In genomic region chr14:33362807-33363206, GRCm38 (mm10) we compare ENCODE assay signal across 13 mouse cellular contexts.
DNase-seq lines count a peak whose midpoint lies in the region; ATAC-seq lines count a peak whose summit lies in the region.
"Had no signal": no experiment of that assay in that cellular context is flagged by ENCODE, and none has a peak within 500 bp of the region (broad histone marks: within the 10 kb centered on the region; RNA-seq: fewer than 3 reads in every experiment).

No protein-coding gene starts in this region.

- H3K4me3 ChIP-seq in heart, embryonic 14.5 days (ENCODE audit: control insufficient read depth in 1 of 2, insufficient read depth in 1 of 2, low read depth in 1 of 2, low read length in 2 of 2): peak overlapping the region; percentile 5 to 9; a peak in 1 of 4 replicates
- no peak overlapping the region for H3K4me3 ChIP-seq in midbrain, embryonic 10.5 days
- no peak overlapping the region for H3K4me3 ChIP-seq in midbrain, embryonic 14.5 days (replicated peaks; ENCODE audit: low read depth, low read length)
- H3K4me3 ChIP-seq in liver, embryonic 13.5 days (replicated peaks): peak overlapping the region; percentile 25
- H3K4me3 ChIP-seq in stomach, embryonic 16.5 days (replicated peaks; ENCODE audit: low read length): no peak overlapping the region
- H3K4me3 ChIP-seq in limb, embryonic 10.5 days: no peak overlapping the region
- H3K4me3 ChIP-seq: midbrain, embryonic 12.5 days had no signal

- peak overlapping the region; percentile 56 for H3K4me2 ChIP-seq in heart, embryonic 14.5 days (ENCODE audit: low read length)
- no peak overlapping the region for H3K4me2 ChIP-seq in midbrain, embryonic 14.5 days (ENCODE audit: low read length)
- peak overlapping the region; percentile 45 for H3K4me2 ChIP-seq in liver, embryonic 13.5 days
- peak overlapping the region; percentile 33 for H3K4me2 ChIP-seq in stomach, embryonic 16.5 days (ENCODE audit: low read depth, low read length)
- H3K4me2 ChIP-seq: midbrain, embryonic 12.5 days had no signal

- H3K9me3 ChIP-seq in heart, embryonic 14.5 days (ENCODE audit: control insufficient read depth, low read length): no peaks in the 10 kb centered on the region
- no peaks in the 10 kb centered on the region for H3K9me3 ChIP-seq in midbrain, embryonic 10.5 days (replicated peaks)
- H3K9me3 ChIP-seq in midbrain, embryonic 14.5 days (ENCODE audit: control insufficient read depth, low read length): no peaks in the 10 kb centered on the region
- no peaks in the 10 kb centered on the region for H3K9me3 ChIP-seq in liver, embryonic 13.5 days (replicated peaks)
- no peaks in the 10 kb centered on the region for H3K9me3 ChIP-seq in stomach, embryonic 16.5 days (replicated peaks; ENCODE audit: control insufficient read depth, low read length)
- no peaks in the 10 kb centered on the region for H3K9me3 ChIP-seq in limb, embryonic 10.5 days (replicated peaks)
- H3K9me3 ChIP-seq: midbrain, embryonic 12.5 days had no signal

- H3K4me1 ChIP-seq in heart, embryonic 14.5 days (ENCODE audit: control insufficient read depth in 2 of 2, insufficient read depth in 2 of 2, low read length in 2 of 2): peaks cover 10 to 13% of the 10 kb centered on the region in 2 experiments
- peaks cover 33% of the 10 kb centered on the region for H3K4me1 ChIP-seq in midbrain, embryonic 10.5 days
- peaks cover 5% of the 10 kb centered on the region; the same call in 1 of the 2 replicates for H3K4me1 ChIP-seq in midbrain, embryonic 14.5 days (ENCODE audit: control insufficient read depth, insufficient read depth, low read length)
- peaks cover 16% of the 10 kb centered on the region for H3K4me1 ChIP-seq in liver, embryonic 13.5 days (replicated peaks)
- peaks cover 17% of the 10 kb centered on the region for H3K4me1 ChIP-seq in stomach, embryonic 16.5 days (ENCODE audit: control insufficient read depth, insufficient read depth, low read length)
- peaks cover 32% of the 10 kb centered on the region for H3K4me1 ChIP-seq in limb, embryonic 10.5 days

- DNase-seq in heart, postnatal 4 days: no peak
- no peak for DNase-seq in midbrain, embryonic 10.5 days (ENCODE audit: low spot score)
- no peak for DNase-seq in midbrain, embryonic 14.5 days
- no peak for DNase-seq in liver, embryonic 13.5 days
- DNase-seq in limb, embryonic 10.5 days (ENCODE audit: low spot score): no peak
- DNase-seq: cerebellum, adult 11-12 months; kidney, adult 18-20 months; lung, adult 2 months; right cerebral cortex, adult 18-20 months; thymus, postnatal 36 days had no signal

- peak overlapping the region; percentile 52 for H3K9ac ChIP-seq in heart, embryonic 14.5 days (ENCODE audit: low read length)
- no peak overlapping the region for H3K9ac ChIP-seq in midbrain, embryonic 14.5 days (replicated peaks; ENCODE audit: low read length)
- H3K9ac ChIP-seq in liver, embryonic 13.5 days: no peak overlapping the region
- H3K9ac ChIP-seq in stomach, embryonic 16.5 days (ENCODE audit: low read length): peak overlapping the region; percentile 43; the same call in 1 of the 2 replicates
- H3K9ac ChIP-seq: midbrain, embryonic 12.5 days had no signal

- 7% methylated on average over 10 of the region's 10 CpGs for WGBS in heart, embryonic 14.5 days
- WGBS in midbrain, embryonic 10.5 days: 44% methylated on average over 10 of the region's 10 CpGs
- 46% methylated on average over 10 of the region's 10 CpGs for WGBS in midbrain, embryonic 14.5 days
- WGBS in liver, embryonic 13.5 days (ENCODE audit: insufficient replicate concordance): 17% methylated on average over 10 of the region's 10 CpGs
- 16% methylated on average over 10 of the region's 10 CpGs for WGBS in stomach, embryonic 16.5 days
- WGBS in limb, embryonic 10.5 days: 29% methylated on average over 10 of the region's 10 CpGs

- H3K36me3 ChIP-seq in heart, embryonic 14.5 days (ENCODE audit: control insufficient read depth, insufficient read depth, low read length): no peaks in the 10 kb centered on the region
- H3K36me3 ChIP-seq in midbrain, embryonic 10.5 days: no peaks in the 10 kb centered on the region
- no peaks in the 10 kb centered on the region for H3K36me3 ChIP-seq in midbrain, embryonic 14.5 days (ENCODE audit: control insufficient read depth, insufficient read depth, low read length)
- H3K36me3 ChIP-seq in liver, embryonic 13.5 days: no peaks in the 10 kb centered on the region; the same call in 1 of the 2 replicates
- H3K36me3 ChIP-seq in stomach, embryonic 16.5 days (ENCODE audit: control insufficient read depth, insufficient read depth, low read length): no peaks in the 10 kb centered on the region
- no peaks in the 10 kb centered on the region for H3K36me3 ChIP-seq in limb, embryonic 10.5 days
- H3K36me3 ChIP-seq: midbrain, embryonic 12.5 days had no signal

- no peak for ATAC-seq in heart, embryonic 14.5 days (ENCODE audit: insufficient number of reproducible peaks, insufficient read depth, low FRiP score, low read depth)
- no peak for ATAC-seq in midbrain, embryonic 14.5 days (ENCODE audit: low FRiP score, low TSS enrichment)
- ATAC-seq in liver, embryonic 13.5 days (ENCODE audit: low read depth): peak; percentile 21
- ATAC-seq in stomach, embryonic 16.5 days (ENCODE audit: insufficient read depth, low FRiP score): no peak; the same call in 1 of the 2 replicates

- peaks cover 28% of the 10 kb centered on the region for H3K27me3 ChIP-seq in heart, embryonic 14.5 days (ENCODE audit: control insufficient read depth, insufficient read depth, low read length)
- no peaks in the 10 kb centered on the region for H3K27me3 ChIP-seq in midbrain, embryonic 10.5 days (ENCODE audit: low read depth, poor library complexity, severe bottlenecking)
- no peaks in the 10 kb centered on the region for H3K27me3 ChIP-seq in midbrain, embryonic 14.5 days (ENCODE audit: control insufficient read depth, insufficient read depth, low read length)
- H3K27me3 ChIP-seq in liver, embryonic 13.5 days: no peaks in the 10 kb centered on the region; the same call in 1 of the 2 replicates
- H3K27me3 ChIP-seq in stomach, embryonic 16.5 days (ENCODE audit: control insufficient read depth, insufficient read depth, low read length): no peaks in the 10 kb centered on the region
- peaks cover 18% of the 10 kb centered on the region for H3K27me3 ChIP-seq in limb, embryonic 10.5 days (ENCODE audit: low read depth, poor library complexity, severe bottlenecking)
- H3K27me3 ChIP-seq: midbrain, embryonic 12.5 days had no signal

- no peak overlapping the region for H3K27ac ChIP-seq in heart, embryonic 14.5 days (replicated peaks in 1 of 2; ENCODE audit: control insufficient read depth in 1 of 2, insufficient read depth in 1 of 2, low read depth in 2 of 2, low read length in 2 of 2)
- 0 out of 2 replicates have a peak overlapping the region, but pooled peaks have one; percentile 46 for H3K27ac ChIP-seq in midbrain, embryonic 10.5 days (replicated peaks)
- H3K27ac ChIP-seq in midbrain, embryonic 14.5 days (replicated peaks; ENCODE audit: low read depth, low read length): no peak overlapping the region
- no peak overlapping the region for H3K27ac ChIP-seq in liver, embryonic 13.5 days
- no peak overlapping the region for H3K27ac ChIP-seq in stomach, embryonic 16.5 days (ENCODE audit: low read length)
- no peak overlapping the region for H3K27ac ChIP-seq in limb, embryonic 10.5 days
- H3K27ac ChIP-seq: midbrain, embryonic 12.5 days had no signal

Comparison
In these comparisons a context has a peak if more than half of its experiments do, and no peak if none do; other contexts are left out.
1. H3K4me3 ChIP-seq: peak in heart, embryonic 14.5 days (2 of 2) and liver, embryonic 13.5 days (single experiment); none in midbrain, embryonic 10.5 days (single experiment), midbrain, embryonic 14.5 days (single experiment), stomach, embryonic 16.5 days (single experiment) and limb, embryonic 10.5 days (single experiment).
2. H3K9ac ChIP-seq: peak in heart, embryonic 14.5 days (single experiment) and stomach, embryonic 16.5 days (single experiment); none in midbrain, embryonic 14.5 days (single experiment) and liver, embryonic 13.5 days (single experiment).